Mouse (Mus musculus) thymus, postnatal 14 days (tissue): ENCODE results near the gene Plcd1.

Source experiments
- DNase-seq: peaks from one replicate; pipeline ENCODE4 v3.0.0; 2021

The Plcd1 gene

GRCm38 (mm10) chr9:119090462-119090861 is 2.8 kb downstream of the Plcd1 start:
- no peak for DNase-seq

GRCm38 (mm10) chr9:119089437-119089836 is 3.9 kb downstream of the Plcd1 start:
- no peak for DNase-seq

GRCm38 (mm10) chr9:119088148-119088801 is 5.0 kb downstream of the Plcd1 start:
- peak; percentile 66 for DNase-seq

GRCm38 (mm10) chr9:119087309-119087708 is 6.0 kb downstream of the Plcd1 start:
- DNase-seq = no peak

GRCm38 (mm10) chr9:119086451-119086850 is 6.9 kb downstream of the Plcd1 start:
- no peak for DNase-seq

GRCm38 (mm10) chr9:119083966-119084365 is 9.3 kb downstream of the Plcd1 start:
- no peak for DNase-seq

GRCm38 (mm10) chr9:119082656-119083430 is 10.5 kb downstream of the Plcd1 start:
- no peak for DNase-seq

- DNase-seq = no peak
Observed at GRCm38 (mm10) chr9:119082039-119082438, 11.3 kb downstream of the Plcd1 start.

GRCm38 (mm10) chr9:119080040-119080675 is 13.1 kb downstream of the Plcd1 start:
- no peak for DNase-seq

GRCm38 (mm10) chr9:119075685-119076084 is 17.6 kb downstream of the Plcd1 start:
- DNase-seq = no peak

- no peak for DNase-seq
Observed at GRCm38 (mm10) chr9:119073184-119073895, 20.0 kb downstream of the Plcd1 start.

- DNase-seq = no peak
Observed at GRCm38 (mm10) chr9:119071786-119072185, 21.5 kb downstream of the Plcd1 start.

- no peak for DNase-seq
Observed at GRCm38 (mm10) chr9:119070173-119070825, 23.0 kb downstream of the Plcd1 start.

GRCm38 (mm10) chr9:119068266-119068665 is 25.0 kb downstream of the Plcd1 start:
- no peak for DNase-seq

GRCm38 (mm10) chr9:119067601-119068000 is 25.7 kb downstream of the Plcd1 start:
- DNase-seq = peak; percentile 81

- DNase-seq = peak; percentile 12
Observed at GRCm38 (mm10) chr9:119064296-119064695, 29.0 kb downstream of the Plcd1 start.

GRCm38 (mm10) chr9:119063036-119063644 is 30.2 kb downstream of the Plcd1 start:
- DNase-seq = peak; percentile 20

GRCm38 (mm10) chr9:119060701-119061100 is 32.6 kb downstream of the Plcd1 start:
- no peak for DNase-seq

GRCm38 (mm10) chr9:119058245-119058644 is 35.1 kb downstream of the Plcd1 start:
- no peak for DNase-seq

GRCm38 (mm10) chr9:119055336-119055735 is 38.0 kb downstream of the Plcd1 start:
- DNase-seq = no peak

- DNase-seq = no peak
Observed at GRCm38 (mm10) chr9:119053964-119054576, 39.2 kb downstream of the Plcd1 start.
